Mouse (Mus musculus): ENCODE measurements around the gene Atp6v0c. TPM values are rescaled to one million over a fixed set of nuclear protein-coding genes. Genes with fewer than 3 reads are reported as not detected.

The Atp6v0c gene
- total RNA-seq, 4 experiments from 2014 or later: 996 to 1,139 (median 1,074) TPM

DNA sequence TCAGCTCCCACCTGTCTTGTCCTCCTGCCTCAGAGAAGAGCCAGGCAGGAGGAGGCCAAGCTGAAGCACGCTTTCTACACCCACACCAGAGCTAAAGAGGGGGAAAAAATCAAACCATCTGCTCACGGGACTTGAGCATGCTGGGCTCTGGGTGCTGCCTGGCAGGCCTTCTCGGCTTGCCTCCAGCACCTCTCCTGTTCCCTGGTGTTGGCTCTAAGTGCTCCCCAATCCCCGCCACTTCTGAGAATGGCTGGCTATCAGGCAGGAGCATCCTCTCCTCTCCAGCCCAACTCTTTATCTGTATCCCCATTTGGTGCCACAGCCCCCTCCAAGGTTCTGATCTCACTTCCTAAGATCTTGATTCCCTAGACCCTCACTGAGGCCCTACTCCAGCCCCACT lies 29.8 kb upstream of the Atp6v0c start:
- DNase-seq (ENCODE audit: low spot score in 2 of 2): peak; percentile 75 to 80

DNA sequence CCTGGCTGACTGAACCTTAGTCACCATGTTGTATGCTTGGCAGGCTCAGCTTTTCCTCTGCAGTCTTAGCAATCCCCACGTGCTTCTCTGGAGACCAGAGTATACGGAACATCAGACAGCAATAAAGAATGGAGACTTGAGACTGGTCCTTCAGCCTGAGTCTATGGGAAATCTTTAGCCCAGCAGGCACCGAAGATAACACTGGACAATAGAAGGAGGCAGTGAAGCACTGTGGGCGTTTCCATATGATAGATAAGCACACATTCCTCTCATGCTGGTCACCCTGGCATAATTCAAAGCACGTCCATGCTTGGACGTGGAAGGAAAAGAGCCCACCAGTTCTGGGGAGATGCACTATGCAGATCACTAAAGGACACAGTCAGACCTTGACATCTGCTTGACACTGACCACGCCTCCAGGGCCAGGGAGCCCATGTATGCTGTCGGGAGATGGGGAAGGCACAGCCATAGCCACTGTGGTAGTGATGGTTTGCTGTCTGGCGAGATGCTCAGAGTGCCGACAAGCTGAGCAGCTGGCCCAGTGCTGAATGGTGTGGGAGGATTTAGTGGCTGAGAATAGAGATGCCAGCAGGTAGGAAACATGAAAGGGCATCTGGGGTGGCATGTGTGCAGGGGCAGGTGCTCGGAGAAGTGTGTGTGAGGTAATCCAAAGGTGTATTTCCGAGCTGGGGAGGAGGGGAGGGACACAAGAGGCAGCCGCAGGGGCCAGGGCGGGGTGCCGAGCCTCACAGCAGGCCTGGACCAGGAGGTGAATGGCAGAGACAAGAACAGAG lies 27.7 kb upstream of the Atp6v0c start:
- DNase-seq (ENCODE audit: low spot score in 2 of 2): peak; percentile 54 to 55

DNA sequence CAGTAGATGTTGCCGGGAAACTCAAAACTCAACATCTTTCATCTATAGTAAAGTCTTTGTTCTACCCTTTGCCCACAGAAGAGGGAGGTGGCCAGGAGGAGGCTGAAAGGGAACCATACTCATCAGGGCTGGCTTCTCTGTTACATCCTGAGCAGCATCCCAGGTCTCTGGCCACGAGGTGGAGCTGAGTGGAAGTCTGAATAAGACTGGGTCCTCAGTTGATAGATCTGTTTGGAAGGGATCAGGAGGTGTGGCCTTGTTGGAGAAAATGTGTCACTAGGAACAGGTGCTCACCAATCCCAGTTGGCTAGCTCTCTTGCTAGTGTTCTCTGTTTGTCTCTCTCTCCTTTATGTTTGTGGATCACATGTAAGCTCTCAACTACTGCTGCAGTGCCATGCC lies 25.8 kb upstream of the Atp6v0c start:
- DNase-seq (ENCODE audit: low spot score in 2 of 2): no peak

DNA sequence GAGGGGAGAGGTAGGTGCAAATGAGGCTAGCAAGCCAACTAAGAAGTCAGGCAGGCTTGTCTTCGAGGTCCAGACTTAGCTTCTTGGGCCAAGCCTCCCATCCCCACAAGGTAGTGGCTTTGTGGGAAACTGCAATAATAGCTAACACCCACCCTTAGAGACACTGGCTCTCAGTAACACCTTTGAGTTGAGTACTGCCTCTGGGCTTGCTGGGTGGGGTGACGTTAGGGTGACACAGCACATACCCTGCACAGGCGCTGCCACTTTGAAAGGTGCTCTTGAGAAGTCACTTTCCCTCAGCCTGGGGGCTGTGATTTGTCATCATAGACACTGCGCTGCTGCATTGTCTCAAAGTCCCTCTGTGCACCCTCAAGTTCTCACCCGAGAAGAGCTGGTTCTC lies 24.3 kb upstream of the Atp6v0c start:
- no peak for DNase-seq (ENCODE audit: low spot score in 2 of 2)

DNA sequence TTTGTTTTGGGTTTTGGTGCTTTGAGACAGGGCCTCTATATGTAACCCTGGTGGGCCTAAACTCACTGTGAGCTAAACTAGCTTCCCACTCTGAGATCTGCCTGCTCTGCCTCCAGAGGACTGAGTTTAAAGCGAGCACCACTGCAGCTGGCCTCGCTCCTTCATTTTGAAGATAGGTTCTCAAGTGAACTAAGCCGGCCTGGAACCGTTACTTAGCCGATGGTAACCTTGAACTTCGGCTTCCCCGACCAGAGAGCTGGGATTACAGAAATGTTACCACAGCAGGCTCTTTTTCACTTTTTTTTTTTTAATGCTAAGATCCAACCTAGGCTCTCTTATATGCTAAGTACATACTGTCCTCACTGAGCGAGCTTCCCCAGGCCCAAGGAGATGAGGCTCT lies 23.8 kb upstream of the Atp6v0c start:
- DNase-seq (ENCODE audit: low spot score in 2 of 2): no peak

DNA sequence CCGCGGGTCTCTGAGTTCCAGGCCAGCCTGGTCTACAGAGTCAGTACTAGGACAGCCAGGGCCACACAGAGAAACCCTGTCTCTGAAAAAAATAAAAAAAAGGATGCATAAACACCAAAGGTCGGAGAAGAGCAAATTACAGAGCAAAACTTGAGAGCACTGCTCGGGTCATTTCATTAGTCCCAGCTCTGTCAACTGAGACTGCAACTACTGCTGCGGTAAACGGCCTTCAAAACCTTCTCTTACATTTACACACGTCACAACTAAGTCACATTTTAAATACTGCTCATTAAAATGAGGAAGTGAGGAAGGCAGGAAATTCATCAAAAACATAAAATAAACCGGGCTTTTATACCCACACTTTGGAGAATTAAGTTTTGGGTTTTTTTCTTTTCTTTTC lies 23.3 kb upstream of the Atp6v0c start:
- no peak for DNase-seq (ENCODE audit: low spot score in 2 of 2)

DNA sequence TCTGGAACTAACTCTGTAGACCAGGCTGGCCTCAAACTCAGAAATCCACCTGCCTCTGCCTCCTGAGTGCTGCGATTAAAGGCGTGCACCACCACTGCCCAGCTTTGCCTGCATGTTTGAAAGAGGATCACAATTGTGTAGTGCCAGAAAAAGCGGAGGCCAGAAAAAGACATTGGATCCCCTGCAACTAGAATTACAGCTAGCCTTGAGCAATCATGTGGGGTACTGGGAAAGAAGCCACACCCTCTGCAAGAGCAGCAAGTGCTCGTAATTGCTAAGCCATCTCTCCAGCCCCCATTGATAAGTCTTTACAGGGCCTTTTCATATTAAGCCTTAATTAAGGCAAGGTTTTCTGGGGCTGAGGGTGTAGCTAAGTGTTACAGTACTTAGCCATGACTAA lies 22.0 kb upstream of the Atp6v0c start:
- DNase-seq (ENCODE audit: low spot score in 2 of 2): no peak

DNA sequence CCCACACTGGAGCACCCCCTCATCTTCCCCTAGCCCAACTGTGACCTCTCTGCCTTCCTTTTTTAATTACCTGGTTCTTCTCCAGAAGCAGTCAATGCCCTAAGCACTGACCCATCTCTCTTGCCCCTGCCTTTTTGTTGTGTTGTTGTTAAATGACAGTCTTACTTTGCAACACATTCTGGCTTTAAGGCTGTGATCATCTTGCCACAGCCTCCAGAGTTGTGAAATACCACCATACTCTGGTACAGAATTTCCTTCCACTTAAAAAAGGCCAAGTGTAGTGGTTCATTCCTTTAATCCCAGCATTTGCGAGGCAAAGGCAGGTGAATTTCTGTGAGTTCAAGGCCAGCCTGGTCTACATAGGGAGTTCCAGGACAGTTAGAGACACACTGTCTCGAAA lies 21.4 kb upstream of the Atp6v0c start:
- no peak for DNase-seq (ENCODE audit: low spot score in 2 of 2)

DNA sequence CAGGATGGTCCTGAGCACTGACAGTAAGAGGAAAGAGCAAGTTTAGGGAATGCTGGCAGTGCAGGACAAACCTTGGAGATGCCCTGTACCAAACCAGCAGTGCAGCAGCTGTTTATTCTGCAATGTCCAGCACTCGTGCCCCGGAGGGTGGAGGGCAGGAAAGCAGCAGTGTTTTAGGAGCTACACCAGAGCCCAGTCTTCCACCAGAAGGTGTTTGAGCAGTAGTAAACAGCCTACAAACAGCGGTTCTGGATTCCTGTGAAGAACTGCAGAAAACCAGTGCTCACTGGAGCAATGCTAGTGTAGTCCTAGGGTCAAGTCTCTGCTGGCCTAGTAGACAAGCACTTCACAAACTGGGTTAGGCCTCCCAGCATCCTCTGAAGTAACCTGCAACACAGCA lies 4.8 kb upstream of the Atp6v0c start:
- no peak for DNase-seq (ENCODE audit: low spot score in 2 of 2)

DNA sequence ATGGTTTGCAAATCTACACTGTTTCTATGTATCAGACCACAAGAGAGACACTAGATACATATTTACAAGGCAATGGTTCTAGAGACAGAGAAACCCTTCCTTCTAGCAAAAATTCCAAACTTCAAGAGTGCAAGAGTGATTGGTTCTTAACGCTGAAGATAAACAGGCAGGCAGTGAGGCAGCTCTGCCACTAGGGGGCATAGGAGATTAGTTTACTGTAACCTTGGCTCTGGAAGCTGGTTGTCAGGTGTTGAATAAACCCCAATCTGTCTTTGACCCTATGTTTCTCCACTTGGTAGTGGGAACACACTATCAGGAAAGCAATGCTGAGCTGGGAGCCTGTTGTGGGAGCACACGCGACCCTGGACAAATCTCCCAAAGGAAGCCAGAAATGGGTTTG lies 3.9 kb upstream of the Atp6v0c start:
- peak; percentile 61 to 69 for DNase-seq (ENCODE audit: low spot score in 2 of 2)

DNA sequence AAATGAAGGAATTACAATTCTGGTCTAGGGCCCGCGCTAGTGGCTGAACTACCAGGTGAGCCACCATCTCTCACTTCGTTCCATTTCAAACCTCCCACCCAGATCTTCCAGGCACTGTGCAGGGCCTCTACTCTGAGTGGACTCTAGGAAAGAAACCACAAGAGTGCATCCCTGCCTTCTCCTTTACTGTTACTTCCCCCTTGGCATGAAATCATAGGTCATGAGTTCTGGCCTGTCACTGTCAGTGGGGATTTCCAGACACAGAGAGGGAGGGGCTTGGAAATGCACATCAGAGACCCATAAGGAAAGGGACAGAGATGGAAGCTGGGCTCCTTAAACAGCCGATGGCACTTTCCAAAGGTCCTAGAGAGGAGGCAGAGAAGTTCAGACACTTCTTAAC lies 2.2 kb upstream of the Atp6v0c start:
- DNase-seq (ENCODE audit: low spot score in 2 of 2): no peak

DNA sequence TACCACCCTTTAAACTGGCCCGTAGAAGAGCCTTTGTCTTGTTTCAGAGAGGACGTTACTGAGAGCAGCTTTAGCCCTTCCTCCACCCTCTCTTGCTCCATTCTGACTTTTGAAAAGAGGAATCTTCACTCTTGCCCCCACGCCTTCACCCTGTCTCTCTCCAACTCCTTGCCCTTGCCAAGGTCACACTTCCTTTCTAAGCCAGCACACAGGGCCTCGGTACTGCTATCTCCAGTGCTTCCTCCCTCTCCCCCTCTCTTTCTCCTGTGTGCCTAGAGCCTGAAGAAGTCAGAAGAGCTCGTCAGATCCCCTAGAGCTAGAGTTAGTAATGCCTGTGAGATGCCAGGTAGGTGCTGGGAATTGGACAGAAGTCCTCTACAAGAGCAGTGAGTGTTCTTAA lies 1.2 kb upstream of the Atp6v0c start:
- DNase-seq (ENCODE audit: low spot score in 2 of 2): no peak

DNA sequence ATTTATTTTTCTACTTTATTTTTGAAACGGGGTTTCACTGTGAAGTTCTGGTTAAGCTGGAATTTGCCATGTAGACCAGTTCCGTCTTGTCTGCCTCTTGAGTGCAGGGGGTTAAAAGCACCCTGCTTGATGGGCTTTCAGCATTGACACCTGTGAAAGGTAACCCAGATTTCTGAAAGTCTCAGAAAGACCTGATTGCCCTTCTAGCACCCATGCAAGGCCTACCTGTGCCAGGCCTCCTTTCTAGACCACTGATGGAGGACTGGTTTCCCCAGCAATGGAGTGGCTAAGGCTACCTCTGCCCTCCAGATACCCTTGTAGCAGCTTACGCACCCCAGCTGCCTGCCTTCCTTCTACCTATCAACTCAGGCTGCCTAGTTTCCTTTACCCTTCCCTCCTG lies 623 bp upstream of the Atp6v0c start:
- DNase-seq (ENCODE audit: low spot score in 2 of 2): peak in 1 of 2 experiments; percentile 26

DNA sequence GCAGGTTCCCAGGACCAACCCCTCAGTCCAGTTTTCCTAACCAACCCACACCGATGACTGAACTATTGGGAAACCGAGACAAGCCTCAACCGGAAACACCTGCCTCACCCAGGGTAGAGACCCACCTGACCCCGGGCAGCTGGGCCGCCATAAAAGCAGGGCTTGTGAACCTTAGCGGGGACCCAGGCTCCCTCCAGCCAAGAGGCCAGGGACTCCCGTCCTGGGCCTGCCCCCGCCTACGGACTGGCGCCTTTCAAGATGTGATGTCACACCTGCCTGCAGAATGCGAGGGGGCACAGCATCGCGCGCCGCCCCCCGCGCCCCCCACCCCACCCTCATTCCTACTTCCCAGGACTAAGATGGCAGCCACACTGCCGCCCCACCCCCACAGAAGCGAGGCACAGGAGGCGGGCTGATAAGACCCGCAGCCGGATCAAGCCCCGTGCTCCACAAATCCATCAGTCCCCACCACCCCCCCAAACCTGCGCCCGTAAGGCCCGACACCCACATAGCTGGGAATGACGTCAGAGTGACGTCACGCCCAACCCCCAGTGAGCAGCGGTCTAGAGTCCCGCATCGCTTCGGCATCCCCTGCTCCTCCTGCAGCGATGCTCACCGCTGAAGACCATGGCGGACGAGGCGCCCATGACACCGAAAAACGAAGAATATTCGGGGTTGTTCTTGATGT lies 768 bp downstream of the Atp6v0c start:
- peak; percentile 70 to 75 for DNase-seq (ENCODE audit: low spot score in 2 of 2)

DNA sequence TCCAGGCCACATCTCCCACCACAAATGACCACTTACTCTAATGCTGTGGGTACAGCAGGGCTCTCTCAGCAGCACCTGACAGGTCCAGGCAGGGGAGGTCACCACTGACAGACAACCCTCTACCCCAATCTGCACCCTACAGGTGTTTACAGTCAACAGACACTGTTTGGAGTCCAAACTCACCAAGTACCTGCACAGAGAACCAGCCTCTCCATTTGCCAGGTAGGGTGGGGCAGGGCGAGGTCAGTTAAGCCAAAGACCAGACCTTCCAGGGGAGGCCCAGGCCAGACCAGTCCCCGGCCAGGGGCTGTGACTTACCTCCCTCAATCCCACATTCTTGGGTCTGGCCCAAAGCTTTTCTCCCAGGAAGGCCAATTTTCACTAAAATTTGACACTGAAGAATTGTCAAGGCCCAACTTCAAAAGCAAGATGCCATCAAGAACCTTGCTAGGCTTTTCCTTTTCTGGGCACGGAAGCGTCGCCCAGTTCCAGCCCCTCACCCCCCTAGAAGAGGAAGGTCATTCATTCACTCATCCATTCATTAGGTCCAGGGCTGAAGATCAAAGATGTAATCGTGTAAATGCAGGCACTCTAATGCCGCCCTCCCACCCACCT lies 1.5 kb downstream of the Atp6v0c start:
- peak in 1 of 2 experiments; percentile 6 for DNase-seq (ENCODE audit: low spot score in 2 of 2)

DNA sequence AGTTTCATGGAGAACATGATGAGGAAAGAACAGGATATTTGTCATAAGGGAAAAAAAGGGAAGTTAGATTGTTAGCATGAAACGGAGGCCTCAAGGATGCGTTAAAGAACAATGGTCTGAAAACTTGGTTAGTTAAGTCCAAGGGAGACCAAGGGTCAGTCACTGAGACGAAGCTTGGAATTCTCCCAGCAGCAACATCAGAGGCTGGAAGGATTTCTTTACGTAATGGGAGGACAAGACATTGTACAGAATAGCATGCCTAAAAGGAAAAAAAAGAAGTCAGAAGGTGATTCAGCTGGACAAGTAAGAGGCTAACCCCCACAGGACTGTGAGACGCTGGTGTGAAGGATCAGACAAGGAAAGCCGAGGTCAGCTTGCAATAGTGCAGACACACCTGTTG lies 2.4 kb downstream of the Atp6v0c start:
- no peak for DNase-seq (ENCODE audit: low spot score in 2 of 2)

DNA sequence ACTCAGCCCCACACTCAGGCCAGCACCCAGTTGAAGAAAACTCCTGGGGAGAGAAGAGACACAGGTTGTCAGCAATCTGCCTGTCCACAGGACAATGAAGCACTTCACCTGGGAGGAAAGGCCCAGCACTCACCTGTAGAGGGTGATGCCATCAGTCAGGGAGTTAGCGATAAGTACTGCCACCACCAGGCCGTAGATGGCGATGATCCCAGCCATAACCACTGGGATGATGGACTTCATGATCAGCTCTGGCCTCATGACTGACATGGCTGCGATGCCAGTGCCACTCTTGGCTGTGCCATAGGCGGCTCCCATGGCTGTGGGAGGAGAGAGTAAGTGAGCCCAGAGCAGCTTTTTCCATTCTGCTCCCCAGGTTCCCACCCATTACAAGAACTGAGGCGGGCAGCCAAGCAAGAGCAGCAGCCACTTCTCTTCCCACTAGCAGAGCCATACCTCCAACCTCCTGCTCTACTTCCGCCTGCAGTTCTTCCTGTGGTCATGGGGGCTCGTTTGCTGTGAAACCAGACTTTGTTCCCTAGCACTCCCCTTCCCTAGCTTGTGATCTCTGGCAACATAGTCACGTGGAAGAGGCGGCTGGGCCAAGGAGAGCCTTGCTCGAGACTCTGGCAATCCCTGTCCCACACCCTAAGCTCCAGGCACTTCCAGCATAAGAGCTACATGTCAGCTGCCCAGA lies 4.8 kb downstream of the Atp6v0c start:
- no peak for DNase-seq (ENCODE audit: low spot score in 2 of 2)

DNA sequence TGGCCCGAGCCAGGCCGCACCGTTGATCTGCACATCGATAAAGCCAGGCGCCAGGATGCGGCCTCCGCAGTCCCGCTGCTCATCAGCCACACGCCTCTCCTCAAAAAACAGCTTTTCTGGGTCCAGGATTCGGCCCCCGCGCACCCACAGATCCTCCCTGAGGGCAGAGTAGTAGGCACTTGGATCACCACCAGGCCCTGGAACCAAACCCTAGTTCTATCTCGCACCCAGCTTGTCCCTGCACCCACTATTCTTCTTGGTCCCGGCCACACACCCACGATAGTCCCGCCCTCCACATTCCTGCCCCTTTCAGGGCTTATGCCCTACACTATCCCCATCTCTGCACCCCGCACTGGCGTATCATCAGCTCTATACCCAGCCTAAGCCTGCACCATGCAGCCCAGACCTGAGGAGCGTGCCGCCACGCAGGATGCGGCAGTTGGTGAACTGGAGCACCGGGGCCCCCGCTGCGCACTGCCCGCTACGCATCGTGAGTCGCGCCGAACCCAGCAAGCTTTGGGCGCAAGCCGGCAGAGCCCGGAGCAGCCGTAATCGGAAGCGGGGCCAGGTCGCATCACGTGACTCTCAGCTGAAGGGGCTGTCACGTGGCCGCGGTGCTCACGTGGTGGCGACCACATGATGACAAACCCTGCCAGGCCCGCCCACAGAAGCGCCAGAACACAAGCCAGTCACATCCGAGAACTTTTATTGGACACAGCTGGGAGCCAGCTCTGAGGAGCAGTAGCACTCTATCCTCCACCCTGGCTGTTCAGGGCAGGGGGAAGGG lies 6.1 kb downstream of the Atp6v0c start, which contains the start of gene Amdhd2:
Gene Amdhd2 (minus strand): TSS at position 591 of the 787 bp plus-strand sequence.
- peak; percentile 96 to 99 for DNase-seq (ENCODE audit: low spot score in 2 of 2)

DNA sequence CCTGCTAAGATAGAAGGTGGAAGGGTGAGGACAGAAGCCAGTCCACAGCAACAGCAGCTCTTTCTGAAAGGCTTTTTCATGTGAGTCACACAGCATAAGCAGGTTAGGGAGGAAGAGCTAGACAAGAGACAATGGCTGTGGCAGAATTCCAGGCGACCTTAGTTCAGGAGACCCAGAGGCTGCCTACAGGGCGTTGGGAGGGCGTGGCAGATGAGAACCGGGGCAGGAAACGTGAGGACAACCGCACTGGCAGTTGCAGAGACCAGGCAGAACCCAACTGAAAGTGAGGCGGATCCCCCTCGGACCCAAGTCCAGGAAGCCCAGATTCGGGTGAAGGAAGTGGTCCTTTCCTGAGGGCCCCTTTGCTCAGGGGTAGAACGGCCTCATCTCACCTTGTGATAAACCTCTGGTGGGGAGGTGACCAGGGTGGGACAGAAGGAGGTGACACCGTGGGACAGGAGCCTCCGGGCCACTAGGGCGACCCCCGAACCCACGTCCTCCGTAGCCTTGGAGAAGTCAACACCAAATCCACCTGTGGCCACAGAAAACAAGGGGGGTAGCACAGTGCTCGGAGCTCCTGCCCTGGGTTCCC lies 6.8 kb downstream of the Atp6v0c start:
- no peak for DNase-seq (ENCODE audit: low spot score in 2 of 2)

DNA sequence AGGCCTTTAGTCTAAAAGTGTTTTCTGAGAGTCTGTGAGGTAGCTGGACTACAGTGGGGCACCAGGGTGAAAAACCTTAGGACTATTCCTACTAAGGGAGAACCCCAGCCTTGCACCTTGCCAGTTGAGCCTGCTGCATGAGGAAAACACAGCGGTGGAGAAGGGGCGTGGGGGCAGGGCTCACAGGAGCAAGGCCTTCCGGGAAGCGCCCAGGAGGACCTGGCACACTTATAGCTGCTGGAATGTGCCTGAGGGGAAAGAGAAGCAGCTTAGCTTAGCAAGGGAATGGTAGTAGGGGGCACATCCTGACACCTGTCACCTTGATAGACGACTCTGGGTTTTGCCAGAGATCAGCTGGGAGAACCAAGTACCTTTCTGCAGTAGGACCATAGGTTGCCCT lies 8.0 kb downstream of the Atp6v0c start:
- DNase-seq (ENCODE audit: low spot score in 2 of 2): no peak

DNA sequence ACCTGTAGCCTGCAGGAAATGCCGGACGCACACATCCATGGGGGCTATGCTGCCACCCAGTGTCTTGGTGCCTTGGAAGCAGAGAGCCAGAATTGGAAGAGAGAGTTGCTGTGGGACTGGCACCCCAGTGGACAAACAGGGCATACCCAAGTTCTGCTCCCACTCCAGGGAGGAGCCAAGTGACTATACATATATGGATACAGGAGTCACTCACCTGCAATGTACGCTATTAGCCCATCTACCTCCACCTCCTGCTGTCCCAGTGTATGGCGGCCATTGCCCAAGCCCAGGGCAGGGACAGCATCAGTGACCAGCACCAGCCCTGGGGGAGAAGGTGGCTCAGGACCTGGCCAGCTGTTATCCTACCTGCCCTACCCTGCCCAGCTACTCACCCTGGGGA lies 12.0 kb downstream of the Atp6v0c start:
- DNase-seq (ENCODE audit: low spot score in 2 of 2): no peak

Measured in layer of hippocampus, adult 8-10 months (tissue).